Mouse (Mus musculus) cerebellum, postnatal 10 days (tissue): Measurements from ENCODE around the gene Neurod4.
"Not testable (repeated sequence)": the region's sequence is repeated elsewhere in the genome, so short reads cannot be mapped to it uniquely, and the experiment has no call there.

ENCODE experiments used
- DNase-seq, 2 experiments: peaks; one replicate each; pipeline ENCODE4 v3.0.0; 2021; ENCODE audit warnings: mixed read lengths in 2 of 2

The Neurod4 gene

GRCm38 (mm10) chr10:130280066-130280465, at the start of gene Neurod4:
Neurod4 (minus strand) TSS chr10:130280240.
- peak; percentile 79 to 85 for DNase-seq

GRCm38 (mm10) chr10:130324243-130324642, 44.2 kb upstream of the Neurod4 start:
- DNase-seq, result no peak

GRCm38 (mm10) chr10:130322637-130323036, 42.6 kb upstream of the Neurod4 start, which contains the start of gene Tespa1:
Tespa1 (plus strand) TSS chr10:130322870.
- DNase-seq, result no peak

- no peak for DNase-seq
These were observed 42.0 kb upstream of the Neurod4 start for GRCm38 (mm10) chr10:130322062-130322461.

GRCm38 (mm10) chr10:130320715-130321114, 40.7 kb upstream of the Neurod4 start:
- DNase-seq, result no peak

- no peak for DNase-seq
These were observed 38.7 kb upstream of the Neurod4 start for GRCm38 (mm10) chr10:130318720-130319119.

GRCm38 (mm10) chr10:130315846-130316245, 35.8 kb upstream of the Neurod4 start:
- no peak for DNase-seq

- DNase-seq, result peak; percentile 63 to 73
These were observed 34.2 kb upstream of the Neurod4 start for GRCm38 (mm10) chr10:130314110-130314829.

GRCm38 (mm10) chr10:130313531-130313930, 33.5 kb upstream of the Neurod4 start:
- peak; percentile 9 to 12 for DNase-seq

- no peak for DNase-seq
These were observed 31.6 kb upstream of the Neurod4 start for GRCm38 (mm10) chr10:130311534-130312227.

- DNase-seq, result not testable (repeated sequence)
These were observed 24.1 kb upstream of the Neurod4 start for GRCm38 (mm10) chr10:130304138-130304537.

- DNase-seq, result peak; percentile 59 to 66
These were observed 18.7 kb upstream of the Neurod4 start for GRCm38 (mm10) chr10:130298748-130299147.

GRCm38 (mm10) chr10:130293741-130294408, 13.8 kb upstream of the Neurod4 start:
- peak; percentile 21 to 28 for DNase-seq

GRCm38 (mm10) chr10:130288007-130288406, 8.0 kb upstream of the Neurod4 start:
- no peak for DNase-seq

GRCm38 (mm10) chr10:130287201-130287600, 7.2 kb upstream of the Neurod4 start:
- no peak for DNase-seq

- DNase-seq, result peak; percentile 35 to 66
These were observed 2.0 kb upstream of the Neurod4 start for GRCm38 (mm10) chr10:130281982-130282449.

GRCm38 (mm10) chr10:130276496-130276895, 3.5 kb downstream of the Neurod4 start:
- no peak for DNase-seq

GRCm38 (mm10) chr10:130275759-130276158, 4.3 kb downstream of the Neurod4 start:
- peak in 1 of 2 experiments; percentile 7 for DNase-seq

- peak; percentile 79 to 89 for DNase-seq
These were observed 16.8 kb downstream of the Neurod4 start for GRCm38 (mm10) chr10:130263203-130263602.

- DNase-seq, result peak; percentile 9 to 13
These were observed 20.6 kb downstream of the Neurod4 start for GRCm38 (mm10) chr10:130259483-130259882.

GRCm38 (mm10) chr10:130244271-130244670, 35.8 kb downstream of the Neurod4 start:
- peak; percentile 41 to 48 for DNase-seq

- no peak for DNase-seq
These were observed 41.5 kb downstream of the Neurod4 start for GRCm38 (mm10) chr10:130238318-130239209.
